Mouse (Mus musculus) myocyte (in vitro differentiated cells): ENCODE measurements around the gene Lce3c.

Experiments used
- CEBPB ChIP-seq: IDR thresholded peaks from 2 replicates; pipeline ENCODE4 v1.6.1; 2011; ENCODE audit warnings: mild to moderate bottlenecking, moderate library complexity; ENCODE audit not compliant: poor library complexity, insufficient read depth, severe bottlenecking
- MAX ChIP-seq: IDR thresholded peaks from one replicate; pipeline ENCODE4 v1.6.1; 2011; ENCODE audit warnings: low read depth, mild to moderate bottlenecking, control low read depth
- MYOD1 ChIP-seq, 3 experiments: IDR thresholded peaks; one replicate each; pipeline ENCODE4 v1.6.1; 2011; ENCODE audit warnings: control low read depth in 2 of 3, low read depth in 2 of 3, mild to moderate bottlenecking in 2 of 3, moderate library complexity in 1 of 3; ENCODE audit not compliant: insufficient read length in 2 of 3, control insufficient read depth in 1 of 3
- MYOG ChIP-seq, 3 experiments: IDR thresholded peaks; one replicate each; pipeline ENCODE4 v1.6.1; 2011; ENCODE audit warnings: control low read depth in 2 of 3, low read depth in 2 of 3, mild to moderate bottlenecking in 2 of 3; ENCODE audit not compliant: insufficient read length in 2 of 3, control insufficient read depth in 1 of 3, insufficient read depth in 1 of 3
- POLR2A ChIP-seq: IDR thresholded peaks from one replicate; pipeline ENCODE4 v1.6.1; 2011; ENCODE audit warnings: low read depth, mild to moderate bottlenecking, control low read depth, moderate library complexity; ENCODE audit not compliant: insufficient read length
- POLR2AphosphoS2 ChIP-seq: IDR thresholded peaks from one replicate; pipeline ENCODE4 v1.6.1; 2011; ENCODE audit warnings: low read depth, control low read depth; ENCODE audit not compliant: insufficient read length
- TCF12 ChIP-seq: IDR thresholded peaks from one replicate; pipeline ENCODE4 v1.6.1; 2011; ENCODE audit warnings: mild to moderate bottlenecking, control low read depth; ENCODE audit not compliant: poor library complexity, insufficient read depth, severe bottlenecking
- USF1 ChIP-seq: IDR thresholded peaks from one replicate; pipeline ENCODE4 v1.6.1; 2011; ENCODE audit warnings: low read depth, mild to moderate bottlenecking, control low read depth, moderate library complexity

DNA sequence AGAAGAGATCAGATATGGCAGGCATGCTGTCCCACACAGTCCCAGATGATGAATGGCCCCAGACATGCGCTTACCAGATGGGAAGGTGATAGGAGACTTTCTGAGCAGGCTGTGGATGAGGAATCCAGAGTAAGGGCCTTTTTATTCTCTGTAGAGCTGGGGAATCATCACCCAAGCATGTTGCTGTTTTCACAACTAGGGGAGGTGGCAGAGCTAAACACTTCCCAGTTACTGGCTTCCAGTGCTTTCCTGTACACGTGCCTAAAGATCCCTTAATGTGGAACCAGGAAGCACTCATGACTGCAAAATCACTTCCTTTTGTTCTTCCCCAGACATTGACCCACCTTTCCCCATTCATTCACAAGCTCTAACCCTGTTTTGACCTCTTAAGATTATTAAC is 18.2 kb upstream of the Lce3c start, which contains the start of gene Lce3a:
- no peak for TF ChIP-seq POLR2A
- no peak for TF ChIP-seq CEBPB
- no peak for TF ChIP-seq MYOG (IDR thresholded peaks at IDR 0.05; ENCODE audit: control insufficient read depth in 1 of 3, insufficient read depth in 1 of 3, insufficient read length in 2 of 3, low read depth in 2 of 3)
- TF ChIP-seq MAX: no peak
- TF ChIP-seq USF1: no peak
- no peak for TF ChIP-seq POLR2AphosphoS2
- no peak for TF ChIP-seq MYOD1 (IDR thresholded peaks at IDR 0.05; ENCODE audit: control insufficient read depth in 1 of 3, insufficient read length in 2 of 3, low read depth in 2 of 3)
- TF ChIP-seq TCF12: no peak
